Mouse (Mus musculus) MEL (cell line): ENCODE data around the gene Naa40. TPM values are rescaled to one million over a fixed set of nuclear protein-coding genes. Genes with fewer than 3 reads are reported as not detected.

ENCODE experiments used
- DNase-seq: peaks from one replicate; pipeline ENCODE4 v3.0.0; 2011; ENCODE audit warnings: low read depth, low spot score
- H3K27ac ChIP-seq: 2 replicates; pipeline ENCODE4 v1.5.1; 2012; ENCODE audit warnings: low read depth, mild to moderate bottlenecking, control low read depth, low read length, moderate library complexity; ENCODE audit not compliant: control insufficient read depth
- H3K27me3 ChIP-seq, 2 experiments: fragments of 150-350 bp in 1 of 2; sonication (generic) in 1 of 2; 2 replicates each; pipeline ENCODE4 v1.6.1; 2012; ENCODE audit warnings: low read length in 2 of 2, mild to moderate bottlenecking in 2 of 2, improper control_type of control experiment in 1 of 2, moderate library complexity in 1 of 2; ENCODE audit not compliant: insufficient read depth in 2 of 2, control insufficient read depth in 1 of 2
- H3K36me3 ChIP-seq, 2 experiments: 2 replicates each; pipeline ENCODE4 v1.6.1; 2012 to 2014; ENCODE audit warnings: low read length in 2 of 2, improper control_type of control experiment in 1 of 2, inconsistent platforms in 1 of 2, mild to moderate bottlenecking in 1 of 2; ENCODE audit not compliant: insufficient read depth in 2 of 2, control insufficient read depth in 1 of 2
- H3K4me1 ChIP-seq, 2 experiments: fragments of 150-350 bp in 1 of 2; sonication (generic) in 1 of 2; 2 replicates each; pipeline ENCODE4 v1.6.1; 2012; ENCODE audit warnings: low read length in 2 of 2, improper control_type of control experiment in 1 of 2, mild to moderate bottlenecking in 1 of 2; ENCODE audit not compliant: insufficient read depth in 2 of 2, control insufficient read depth in 1 of 2
- H3K4me3 ChIP-seq, 2 experiments: fragments of 150-350 bp in 1 of 2; sonication (generic) in 1 of 2; 2 replicates each; pipeline ENCODE4 v1.5.1; 2012; ENCODE audit warnings: low read depth in 2 of 2, low read length in 2 of 2, mild to moderate bottlenecking in 2 of 2, moderate library complexity in 2 of 2, control low read depth in 1 of 2, improper control_type of control experiment in 1 of 2; ENCODE audit not compliant: control insufficient read depth in 1 of 2, insufficient read depth in 1 of 2
- H3K79me2 ChIP-seq: 2 replicates; pipeline ENCODE4 v1.6.1; 2012; ENCODE audit warnings: mild to moderate bottlenecking, low read length, moderate library complexity; ENCODE audit not compliant: control insufficient read depth, poor library complexity, insufficient read depth
- H3K9ac ChIP-seq: 2 replicates; pipeline ENCODE4 v1.6.1; 2012; ENCODE audit warnings: low read depth, mild to moderate bottlenecking, control low read depth, low read length, moderate library complexity; ENCODE audit not compliant: control insufficient read depth, poor library complexity, severe bottlenecking
- H3K9me3 ChIP-seq: fragments of 150-350 bp; sonication (generic); replicated peaks from 2 replicates; pipeline ENCODE4 v1.6.1; 2012; ENCODE audit warnings: mild to moderate bottlenecking, low read length, improper control_type of control experiment, moderate library complexity; ENCODE audit not compliant: insufficient read depth
- E2F4 ChIP-seq: IDR thresholded peaks from 2 replicates; pipeline ENCODE4 v1.6.1; 2011; ENCODE audit warnings: low read depth, low read length, improper control_type of control experiment, borderline replicate concordance
- ELF1 ChIP-seq: IDR thresholded peaks from 2 replicates; pipeline ENCODE4 v1.6.1; 2014; ENCODE audit warnings: low read depth, mild to moderate bottlenecking, inconsistent platforms, low read length, improper control_type of control experiment, moderate library complexity
- ETS1 ChIP-seq: IDR thresholded peaks from 2 replicates; pipeline ENCODE4 v1.6.1; 2012; ENCODE audit warnings: low read depth, mild to moderate bottlenecking, inconsistent platforms, low read length, improper control_type of control experiment, moderate library complexity
- GATA1 ChIP-seq: IDR thresholded peaks from 2 replicates; pipeline ENCODE4 v1.6.1; 2011; ENCODE audit warnings: low read depth, low read length, improper control_type of control experiment
- HCFC1 ChIP-seq: IDR thresholded peaks from 2 replicates; pipeline ENCODE4 v1.6.1; 2012; ENCODE audit warnings: low read depth, mild to moderate bottlenecking, inconsistent platforms, low read length, improper control_type of control experiment, moderate library complexity
- MAFK ChIP-seq: IDR thresholded peaks from 2 replicates; pipeline ENCODE4 v1.6.1; 2011; ENCODE audit warnings: low read depth, mild to moderate bottlenecking, low read length, improper control_type of control experiment, borderline replicate concordance
- MAX ChIP-seq: IDR thresholded peaks from 2 replicates; pipeline ENCODE4 v1.6.1; 2011; ENCODE audit warnings: low read length, improper control_type of control experiment
- MAZ ChIP-seq: IDR thresholded peaks from 2 replicates; pipeline ENCODE4 v1.6.1; 2012; ENCODE audit warnings: low read depth, mild to moderate bottlenecking, inconsistent platforms, low read length, improper control_type of control experiment
- MEF2A ChIP-seq: IDR thresholded peaks from 2 replicates; pipeline ENCODE4 v1.6.1; 2014; ENCODE audit warnings: low read depth, mild to moderate bottlenecking, inconsistent platforms, low read length, improper control_type of control experiment; ENCODE audit not compliant: poor library complexity, insufficient replicate concordance, severe bottlenecking; ENCODE audit errors: extremely low read depth
- MXI1 ChIP-seq: IDR thresholded peaks from 2 replicates; pipeline ENCODE4 v1.6.1; 2011; ENCODE audit warnings: mild to moderate bottlenecking, low read depth, low read length, improper control_type of control experiment
- NELFE ChIP-seq: IDR thresholded peaks from 2 replicates; pipeline ENCODE4 v1.6.1; 2011; ENCODE audit warnings: low read depth, low read length, improper control_type of control experiment
- POLR2AphosphoS2 ChIP-seq: IDR thresholded peaks from 2 replicates; pipeline ENCODE4 v1.6.1; 2011; ENCODE audit warnings: low read length, improper control_type of control experiment
- POLR2AphosphoS5 ChIP-seq: IDR thresholded peaks from 2 replicates; pipeline ENCODE4 v1.6.1; 2012; ENCODE audit warnings: low read depth, borderline replicate concordance, mild to moderate bottlenecking, inconsistent platforms, low read length, moderate library complexity, mixed read lengths
- TAL1 ChIP-seq: IDR thresholded peaks from 2 replicates; pipeline ENCODE4 v1.6.1; 2012; ENCODE audit warnings: mild to moderate bottlenecking, inconsistent platforms, low read length, moderate library complexity, mixed read lengths
- TBP ChIP-seq: IDR thresholded peaks from 2 replicates; pipeline ENCODE4 v1.8.0; 2011; ENCODE audit warnings: low read depth, low read length, improper control_type of control experiment
- TCF12 ChIP-seq: IDR thresholded peaks from 2 replicates; pipeline ENCODE4 v1.6.1; 2014; ENCODE audit warnings: low read depth, mild to moderate bottlenecking, inconsistent platforms, low read length, improper control_type of control experiment, moderate library complexity
- USF1 ChIP-seq: IDR thresholded peaks from 2 replicates; pipeline ENCODE4 v1.6.1; 2014; ENCODE audit warnings: low read depth, mild to moderate bottlenecking, inconsistent platforms, low read length, improper control_type of control experiment, moderate library complexity
- ZNF384 ChIP-seq: IDR thresholded peaks from 2 replicates; pipeline ENCODE4 v1.6.1; 2012; ENCODE audit warnings: low read depth, mild to moderate bottlenecking, inconsistent platforms, low read length, improper control_type of control experiment
- polyA plus RNA-seq, 2 experiments: library from polyadenylated mRNA; stranded (reverse) in 1 of 2; unstranded in 1 of 2; fragments of >175 nt in 1 of 2; fragments of >200 nt in 1 of 2; gene quantifications; 2 replicates each; pipeline versions ENCODE4 v1.2.1 to v1.2.4; 2012; ENCODE audit warnings: low replicate concordance in 2 of 2, low read depth in 1 of 2; ENCODE audit not compliant: insufficient read length in 2 of 2, insufficient read depth in 1 of 2, missing spikeins in 1 of 2
- total RNA-seq: library from RNA; depleted of rRNA; stranded (reverse); fragments of 300-350 nt; gene quantifications from 2 replicates; pipeline ENCODE4 v1.2.3, GENCODE M21; 2012

The Naa40 gene
- total and polyA plus RNA-seq, 3 experiments = 46.8 to 75.7 TPM; not detected in 1

DNA sequence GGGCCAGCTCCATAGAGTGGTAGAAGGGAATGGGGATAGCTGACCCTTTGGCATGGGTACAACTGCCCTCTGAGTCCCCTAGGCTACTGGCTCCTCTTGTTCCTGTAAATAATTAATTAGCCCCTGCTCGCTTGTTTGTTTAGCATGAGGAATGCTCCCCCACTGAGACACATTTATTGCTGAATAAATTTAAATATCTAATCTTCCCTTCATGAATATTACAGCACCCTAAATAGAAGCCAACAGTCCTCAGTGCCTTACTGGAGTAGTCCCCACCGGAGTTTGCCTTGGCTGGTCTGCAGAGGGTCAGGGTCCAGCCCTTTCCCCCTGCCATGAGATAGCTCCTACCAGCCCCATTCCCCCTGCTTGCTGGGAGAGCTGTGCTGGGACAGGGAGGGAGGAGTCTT lies 48.4 kb downstream of the Naa40 start:
- TF ChIP-seq ETS1 = no peak
- TF ChIP-seq HCFC1 = no peak
- no peak for TF ChIP-seq MXI1
- TF ChIP-seq E2F4 = no peak
- no peak for TF ChIP-seq TAL1
- TF ChIP-seq ZNF384 = no peak
- no peak for TF ChIP-seq TBP
- no peak for TF ChIP-seq MAX
- TF ChIP-seq TCF12 = no peak
- no peak for TF ChIP-seq POLR2AphosphoS5
- no peak for TF ChIP-seq GATA1
- no peak for TF ChIP-seq USF1
- TF ChIP-seq POLR2AphosphoS2 = no peak
- no peak for TF ChIP-seq NELFE
- no peak for TF ChIP-seq MEF2A
- TF ChIP-seq MAFK = no peak
- no peak for TF ChIP-seq MAZ
- Histone ChIP-seq H3K9ac (no peak overlapping the region), H3K27me3 (no peaks in the 10 kb centered on the region), H3K9me3 (no peaks in the 10 kb centered on the region), H3K4me1 (no peaks in the 10 kb centered on the region), H3K36me3 (no peaks in the 10 kb centered on the region), H3K27ac (no peak overlapping the region), H3K4me3 (no peak overlapping the region), H3K79me2 (no peaks in the 10 kb centered on the region)
- DNase-seq = no peak

DNA sequence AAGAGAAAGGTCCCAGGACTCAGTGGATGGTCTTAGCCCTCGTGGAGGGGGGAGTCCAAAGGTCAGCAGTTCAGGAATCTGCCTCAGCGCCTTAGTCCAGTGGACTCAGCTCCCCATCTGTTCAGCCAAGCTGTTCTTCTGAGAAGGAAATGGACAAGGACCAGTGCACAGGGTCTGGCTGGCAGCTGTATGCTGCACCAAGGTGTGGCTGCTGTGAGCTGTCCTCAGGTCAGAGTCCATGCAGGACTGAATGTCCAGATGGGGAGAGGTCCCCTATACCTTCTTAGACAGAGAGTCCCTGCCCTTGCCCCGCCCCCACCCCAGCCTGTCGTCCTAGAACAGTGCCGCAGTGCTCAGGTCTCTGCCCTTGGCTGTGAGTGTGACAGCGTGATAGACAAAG lies 49.3 kb downstream of the Naa40 start:
- H3K4me3 ChIP-seq = no peak overlapping the region
- H3K79me2 ChIP-seq = no peaks in the 10 kb centered on the region
- H3K27me3 ChIP-seq = no peaks in the 10 kb centered on the region
- H3K9me3 ChIP-seq = no peaks in the 10 kb centered on the region
- H3K27ac ChIP-seq = no peak overlapping the region
- H3K36me3 ChIP-seq = no peaks in the 10 kb centered on the region
- H3K9ac ChIP-seq = no peak overlapping the region
- DNase-seq = no peak
- TF ChIP-seq ELF1 = no peak
- H3K4me1 ChIP-seq = no peaks in the 10 kb centered on the region
